Mouse (Mus musculus) CH12.LX (cell line): ENCODE measurements at regions not wholly inside any gene's neighbourhood (a gene's known extent, or its start where the extent isn't known, plus 50 kb on each side); places are given as distances from the start of the nearest gene placed in this dataset.

Experiments used
- DNase-seq: peaks from one replicate; pipeline ENCODE4 v3.0.0-alpha.2; 2013; ENCODE audit errors: extremely low read depth
- H3K27ac ChIP-seq: 2 replicates; pipeline ENCODE4 v1.5.1; 2012; ENCODE audit warnings: low read depth, mild to moderate bottlenecking, control low read depth, moderate library complexity; ENCODE audit not compliant: insufficient read depth
- H3K27me3 ChIP-seq: replicated peaks from 2 replicates; pipeline ENCODE3; 2012; ENCODE audit warnings: inconsistent platforms
- H3K36me3 ChIP-seq, 2 experiments: replicated peaks in 1 of 2; 2 replicates each; pipeline versions ENCODE3 to v1.6.1; 2012; ENCODE audit warnings: inconsistent platforms in 1 of 2, low read length in 1 of 2, mild to moderate bottlenecking in 1 of 2, mixed read lengths in 1 of 2, moderate library complexity in 1 of 2; ENCODE audit not compliant: control insufficient read depth in 1 of 2, insufficient read depth in 1 of 2
- H3K4me1 ChIP-seq, 2 experiments: 2 replicates each; pipeline ENCODE4 v1.6.1; 2012; ENCODE audit warnings: inconsistent platforms in 1 of 2, moderate library complexity in 1 of 2; ENCODE audit not compliant: insufficient read depth in 2 of 2, control insufficient read depth in 1 of 2
- H3K4me2 ChIP-seq: 2 replicates; pipeline ENCODE4 v1.6.1; 2012; ENCODE audit warnings: low read depth, mild to moderate bottlenecking, control low read depth; ENCODE audit not compliant: poor library complexity, insufficient read depth, severe bottlenecking
- H3K4me3 ChIP-seq, 3 experiments: fragments of 150-350 bp in 1 of 3; sonication (generic) in 1 of 3; replicated peaks in 1 of 3; 2 replicates each; pipeline versions ENCODE3 to v1.5.1; 2011 to 2012; ENCODE audit warnings: low read depth in 2 of 3, low read length in 2 of 3, mild to moderate bottlenecking in 2 of 3, moderate library complexity in 2 of 3, control low read depth in 1 of 3, improper control_type of control experiment in 1 of 3, inconsistent platforms in 1 of 3, mixed read lengths in 1 of 3; ENCODE audit not compliant: poor library complexity in 1 of 3
- H3K79me2 ChIP-seq: replicated peaks from 2 replicates; pipeline ENCODE4 v1.6.1; 2012; ENCODE audit warnings: mild to moderate bottlenecking, moderate library complexity; ENCODE audit not compliant: control insufficient read depth, poor library complexity, insufficient read depth, severe bottlenecking; ENCODE audit errors: extremely low read depth
- H3K9ac ChIP-seq: 2 replicates; pipeline ENCODE4 v1.6.1; 2012; ENCODE audit warnings: low read depth, mild to moderate bottlenecking, control low read depth, moderate library complexity; ENCODE audit not compliant: insufficient read depth
- H3K9me3 ChIP-seq: replicated peaks from 2 replicates; pipeline ENCODE3; 2012; ENCODE audit warnings: low read length, inconsistent platforms, mixed read lengths
- CHD1 ChIP-seq: IDR thresholded peaks from 2 replicates; pipeline ENCODE4 v1.6.1; 2012; ENCODE audit warnings: low read depth, low read length, improper control_type of control experiment, inconsistent platforms
- CHD2 ChIP-seq: IDR thresholded peaks from 2 replicates; pipeline ENCODE4 v1.6.1; 2011; ENCODE audit warnings: low read length, improper control_type of control experiment
- CTCF ChIP-seq, 2 experiments: IDR thresholded peaks in 1 of 2; conservative IDR thresholded peaks in 1 of 2; 2 replicates each; pipeline ENCODE4 v1.5.1; 2011 to 2012; ENCODE audit warnings: low read depth in 2 of 2, low read length in 2 of 2, improper control_type of control experiment in 1 of 2, inconsistent platforms in 1 of 2, mild to moderate bottlenecking in 1 of 2, moderate library complexity in 1 of 2
- E2F4 ChIP-seq: IDR thresholded peaks from 2 replicates; pipeline ENCODE4 v1.6.1; 2011; ENCODE audit warnings: low read depth, low read length, improper control_type of control experiment; ENCODE audit not compliant: insufficient replicate concordance
- ELF1 ChIP-seq: IDR thresholded peaks from 2 replicates; pipeline ENCODE4 v1.6.1; 2014; ENCODE audit warnings: low read depth, mild to moderate bottlenecking, inconsistent platforms, low read length, improper control_type of control experiment
- EP300 ChIP-seq: IDR thresholded peaks from 2 replicates; pipeline ENCODE4 v1.6.1; 2011; ENCODE audit warnings: low read length, improper control_type of control experiment
- ETS1 ChIP-seq: conservative IDR thresholded peaks from 2 replicates; pipeline ENCODE4 v1.6.1; 2012; ENCODE audit warnings: low read depth, mild to moderate bottlenecking, inconsistent platforms, low read length, improper control_type of control experiment, moderate library complexity
- GABPA ChIP-seq: IDR thresholded peaks from 2 replicates; pipeline ENCODE4 v1.6.1; 2012; ENCODE audit warnings: low read depth, low read length, improper control_type of control experiment, inconsistent platforms; ENCODE audit not compliant: insufficient replicate concordance
- KAT2A ChIP-seq: IDR thresholded peaks from 2 replicates; pipeline ENCODE4 v1.6.1; 2012; ENCODE audit warnings: low read length, improper control_type of control experiment, inconsistent platforms; ENCODE audit not compliant: insufficient replicate concordance
- MEF2A ChIP-seq: IDR thresholded peaks from 2 replicates; pipeline ENCODE4 v1.6.1; 2014; ENCODE audit warnings: low read depth, mild to moderate bottlenecking, inconsistent platforms, low read length, improper control_type of control experiment, borderline replicate concordance
- MXI1 ChIP-seq: IDR thresholded peaks from 2 replicates; pipeline ENCODE4 v1.6.1; 2011; ENCODE audit warnings: mild to moderate bottlenecking, low read depth, low read length, improper control_type of control experiment
- MYC ChIP-seq: IDR thresholded peaks from 2 replicates; pipeline ENCODE4 v1.6.1; 2011; ENCODE audit warnings: low read depth, mild to moderate bottlenecking, improper control_type of control experiment, low read length
- NELFE ChIP-seq: IDR thresholded peaks from 2 replicates; pipeline ENCODE4 v1.6.1; 2011; ENCODE audit warnings: low read depth, low read length, improper control_type of control experiment
- NRF1 ChIP-seq: IDR thresholded peaks from 2 replicates; pipeline ENCODE4 v1.6.1; 2014; ENCODE audit warnings: low read depth, mild to moderate bottlenecking, inconsistent platforms, low read length, improper control_type of control experiment, moderate library complexity
- POLR2AphosphoS2 ChIP-seq: IDR thresholded peaks from 2 replicates; pipeline ENCODE4 v1.6.1; 2011; ENCODE audit warnings: low read depth, low read length, improper control_type of control experiment
- RAD21 ChIP-seq: IDR thresholded peaks from 2 replicates; pipeline ENCODE4 v1.6.1; 2011; ENCODE audit warnings: low read depth, mild to moderate bottlenecking, low read length, improper control_type of control experiment, moderate library complexity
- RCOR1 ChIP-seq: conservative IDR thresholded peaks from 2 replicates; pipeline ENCODE4 v1.6.1; 2012; ENCODE audit warnings: low read depth, mild to moderate bottlenecking, inconsistent platforms, low read length, improper control_type of control experiment
- SMC3 ChIP-seq: IDR thresholded peaks from 2 replicates; pipeline ENCODE4 v1.6.1; 2011; ENCODE audit warnings: low read depth, low read length, improper control_type of control experiment
- TBP ChIP-seq: conservative IDR thresholded peaks from 2 replicates; pipeline ENCODE4 v1.6.1; 2011; ENCODE audit warnings: low read depth, low read length, improper control_type of control experiment
- TCF12 ChIP-seq: IDR thresholded peaks from 2 replicates; pipeline ENCODE4 v1.6.1; 2014; ENCODE audit warnings: low read depth, mild to moderate bottlenecking, inconsistent platforms, low read length, improper control_type of control experiment
- USF1 ChIP-seq: IDR thresholded peaks from 2 replicates; pipeline ENCODE4 v1.6.1; 2014; ENCODE audit warnings: low read depth, mild to moderate bottlenecking, inconsistent platforms, low read length, improper control_type of control experiment
- USF2 ChIP-seq: conservative IDR thresholded peaks from 2 replicates; pipeline ENCODE4 v1.6.1; 2011; ENCODE audit warnings: low read depth, low read length, improper control_type of control experiment
- ZC3H11A ChIP-seq: IDR thresholded peaks from 2 replicates; pipeline ENCODE4 v1.6.1; 2012; ENCODE audit warnings: low read depth, mild to moderate bottlenecking, inconsistent platforms, low read length, improper control_type of control experiment
- ZNF384 ChIP-seq: IDR thresholded peaks from 2 replicates; pipeline ENCODE4 v1.6.1; 2012; ENCODE audit warnings: low read depth, low read length, improper control_type of control experiment, inconsistent platforms
- dilution Hi-C: fragments of 300-500 bp; cut with MboI; formaldehyde crosslinking; loops from 2 replicates; pipeline ENCODE4 v1.14.3; 2020; ENCODE audit warnings: low sequenced_read_pairs; ENCODE audit not compliant: extremely low pct_unique_long_range_greater_than_20kb, extremely low pct_ligation_motif_present
- in situ Hi-C: fragments of 300-500 bp; cut with MboI; formaldehyde crosslinking; loops from 3 replicates; pipeline ENCODE4 v1.14.3; 2019; ENCODE audit warnings: low sequenced_read_pairs, low pct_ligation_motif_present, low pct_unique_long_range_greater_than_20kb, mixed read lengths

- Histone ChIP-seq H3K27ac (no peak overlapping the region), H3K9me3 (peaks cover 32% of the 10 kb centered on the region), H3K36me3 (no peaks in the 10 kb centered on the region), H3K4me3 (no peak overlapping the region), H3K4me1 (no peaks in the 10 kb centered on the region), H3K27me3 (no peaks in the 10 kb centered on the region), H3K4me2 (no peak overlapping the region), H3K9ac (no peak overlapping the region), H3K79me2 (no peaks in the 10 kb centered on the region)
- dilution Hi-C loops (no loop called here), in situ Hi-C loops (no loop called here)
- DNase-seq: no peak
- TF ChIP-seq SMC3 (no peak), NRF1 (no peak), MXI1 (no peak), USF2 (no peak), ELF1 (no peak), TBP (no peak), NELFE (no peak), EP300 (no peak), CHD2 (no peak), RCOR1 (no peak)
Measured at GRCm38 (mm10) chr19:48908236-48908635, 702.4 kb downstream of the Sorcs3 start.

DNA sequence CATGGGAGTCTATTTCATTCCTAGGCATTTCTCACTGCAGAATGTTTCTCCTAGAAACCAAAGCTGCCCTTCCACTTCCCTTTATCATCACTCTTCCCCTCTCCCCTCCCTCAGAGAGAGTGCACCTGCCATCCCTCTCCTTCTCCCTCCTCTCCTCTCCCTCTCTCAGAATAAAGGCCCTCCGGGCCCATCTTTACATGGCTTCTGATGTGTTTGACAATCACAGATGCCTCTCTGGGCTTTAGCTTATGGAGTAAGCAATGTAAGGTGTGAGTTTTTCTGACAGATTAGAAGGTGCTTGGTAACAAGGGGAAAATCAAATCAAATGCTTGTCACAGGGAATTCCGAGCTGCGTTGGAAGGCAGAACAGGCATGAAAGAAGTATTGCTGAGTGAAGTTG lies 707.2 kb downstream of the Sorcs3 start:
- in situ Hi-C loops: no loop called here
- TF ChIP-seq NELFE: no peak
- TF ChIP-seq CHD2: no peak
- TF ChIP-seq CHD1: no peak
- TF ChIP-seq USF1: no peak
- no peak for TF ChIP-seq TCF12
- no peak for TF ChIP-seq POLR2AphosphoS2
- TF ChIP-seq CTCF (conservative IDR thresholded peaks at IDR 0.05 in 1 of 2, IDR thresholded peaks at IDR 0.05 in 1 of 2; ENCODE audit: low read depth in 2 of 2, low read length in 2 of 2): no peak
- no peak for TF ChIP-seq MYC
- no peak for TF ChIP-seq MXI1
- no peak for TF ChIP-seq RAD21
- no peak for TF ChIP-seq E2F4
- TF ChIP-seq KAT2A: no peak
- TF ChIP-seq RCOR1: no peak
- no peak for TF ChIP-seq GABPA
- TF ChIP-seq ELF1: no peak
- no peak for TF ChIP-seq ZC3H11A
- no peak for TF ChIP-seq EP300
- no peak for TF ChIP-seq ETS1
- TF ChIP-seq MEF2A: no peak
- TF ChIP-seq ZNF384: no peak
- H3K36me3 ChIP-seq: no peaks in the 10 kb centered on the region
- no peaks in the 10 kb centered on the region for H3K27me3 ChIP-seq
- H3K9ac ChIP-seq: no peak overlapping the region
- DNase-seq: no peak
- no peak overlapping the region for H3K4me3 ChIP-seq
- dilution Hi-C loops: no loop called here
- H3K27ac ChIP-seq: no peak overlapping the region
- no peaks in the 10 kb centered on the region for H3K4me1 ChIP-seq
- H3K79me2 ChIP-seq: no peaks in the 10 kb centered on the region
- no peak overlapping the region for H3K4me2 ChIP-seq
- peaks cover 26% of the 10 kb centered on the region for H3K9me3 ChIP-seq
